Mouse (Mus musculus): ENCODE measurements around the gene Fancl.
"Not testable (repeated sequence)": the region's sequence is repeated elsewhere in the genome, so short reads cannot be mapped to it uniquely, and the experiment has no call there.

The Fancl gene

DNA sequence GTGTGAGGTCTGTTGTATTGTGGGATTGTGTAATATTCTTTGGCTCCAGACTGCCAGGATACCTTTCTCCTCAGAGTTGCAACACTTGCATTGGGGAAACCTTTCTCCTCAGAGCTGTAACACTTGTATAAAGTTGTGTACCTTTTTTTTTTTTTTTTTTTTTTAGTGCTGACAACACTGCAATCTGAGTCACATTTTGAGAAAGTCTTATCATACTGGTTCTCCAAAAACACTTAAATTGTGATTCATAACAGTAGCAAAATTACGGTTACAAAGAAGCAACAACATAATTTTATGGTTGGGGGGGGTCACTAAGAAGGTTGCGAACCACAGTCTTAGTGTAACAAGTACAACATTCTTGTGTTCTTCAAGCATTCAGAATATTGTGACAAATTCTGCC is at the start of gene Fancl:
Fancl (plus strand) TSS at position 165 of the 400 bp plus-strand sequence.
- DNase-seq, result no peak

DNA sequence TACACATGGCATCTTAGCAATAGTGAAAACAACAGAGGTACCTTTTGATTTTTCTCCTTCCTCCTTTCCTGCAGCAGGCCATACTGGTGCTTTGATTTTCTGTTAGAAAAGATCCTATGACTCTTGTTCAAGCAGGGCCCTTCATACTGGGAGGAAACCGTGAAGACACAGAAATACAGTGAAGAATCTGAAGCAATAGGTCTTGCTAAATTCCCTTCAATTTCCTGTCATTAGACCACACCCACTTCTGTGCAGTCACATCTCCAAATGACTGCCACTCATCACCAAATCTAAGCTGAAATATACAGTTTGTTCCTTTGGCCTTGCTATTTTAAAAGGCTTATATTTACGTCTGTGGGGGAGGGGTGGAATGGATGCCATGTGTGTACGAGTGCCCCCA is 49.1 kb upstream of the Fancl start:
- DNase-seq, result no peak

GRCm38 (mm10) chr11:26370176-26370575 is 15.8 kb upstream of the Fancl start:
- DNase-seq, result not testable (repeated sequence)

DNA sequence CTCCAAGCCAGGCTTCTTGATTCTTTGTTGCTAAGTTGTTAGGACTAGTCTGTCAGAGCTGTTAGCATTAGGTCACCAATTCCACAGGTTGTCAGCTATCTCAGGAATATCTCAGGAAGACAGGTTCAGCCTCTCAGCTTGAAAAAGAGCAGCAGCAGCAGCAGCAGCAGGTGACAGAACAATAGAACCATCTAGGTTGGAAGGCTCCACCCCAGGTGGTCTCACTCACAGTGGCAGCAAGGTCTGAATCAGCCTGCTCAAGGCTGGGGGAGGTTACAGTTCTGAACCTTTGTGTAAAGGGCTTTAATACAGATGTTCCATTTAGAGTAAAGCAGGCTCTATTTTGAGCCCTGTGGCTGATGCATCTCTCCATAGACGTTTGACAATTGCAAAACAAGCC is 14.0 kb upstream of the Fancl start:
- not testable (repeated sequence) for DNase-seq

DNA sequence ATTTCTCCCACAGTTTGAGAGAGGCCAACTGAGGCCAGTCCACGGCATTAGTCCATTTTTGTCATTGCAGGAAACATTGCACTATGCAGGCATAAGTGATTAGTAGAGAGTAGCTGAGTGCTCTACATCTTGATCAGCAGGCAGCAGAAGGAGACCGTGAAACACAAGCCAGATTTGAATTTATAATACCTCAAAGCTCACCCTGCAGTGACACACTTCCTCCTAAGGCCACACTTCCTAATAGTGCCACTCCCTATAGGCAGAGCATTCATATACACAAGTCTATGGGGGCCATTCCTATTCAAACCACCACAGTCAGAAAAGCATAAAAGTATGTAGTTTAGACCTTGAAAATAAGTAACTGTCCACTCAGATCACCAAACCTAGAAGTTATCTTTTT is 11.8 kb upstream of the Fancl start:
- no peak for DNase-seq

GRCm38 (mm10) chr11:26378074-26378473 is 7.9 kb upstream of the Fancl start:
- no peak for DNase-seq

- no peak for DNase-seq
Measured at GRCm38 (mm10) chr11:26381499-26381898, 4.4 kb upstream of the Fancl start.

- no peak for DNase-seq
Measured at GRCm38 (mm10) chr11:26386678-26387077, 743 bp downstream of the Fancl start.

DNA sequence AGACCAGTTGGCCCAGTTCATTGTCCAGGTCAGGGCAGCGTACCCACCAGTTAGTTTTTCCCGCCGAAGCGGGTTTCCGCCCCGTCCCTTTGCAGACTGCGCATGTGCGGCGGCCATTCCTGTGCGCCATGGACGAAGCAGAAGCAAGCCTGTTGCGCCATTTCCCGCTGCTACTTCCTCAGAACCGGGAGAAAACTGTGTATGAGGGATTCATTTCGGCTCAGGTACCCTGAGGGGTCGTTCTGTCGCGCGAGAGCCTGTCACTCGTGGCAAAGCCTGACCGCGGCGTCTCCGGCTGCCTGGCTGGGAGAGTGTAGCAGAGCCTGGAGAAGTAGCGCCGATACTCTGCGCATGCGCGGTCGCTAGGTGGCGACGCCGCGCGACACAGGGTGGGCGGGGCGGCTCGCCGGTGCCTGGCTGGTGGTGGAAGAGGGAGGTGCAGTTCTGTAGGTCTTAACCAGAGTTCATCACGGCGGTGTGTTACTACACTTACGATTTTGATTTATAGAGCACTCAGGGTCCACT is 1.2 kb downstream of the Fancl start:
- DNase-seq, result peak; percentile 93

DNA sequence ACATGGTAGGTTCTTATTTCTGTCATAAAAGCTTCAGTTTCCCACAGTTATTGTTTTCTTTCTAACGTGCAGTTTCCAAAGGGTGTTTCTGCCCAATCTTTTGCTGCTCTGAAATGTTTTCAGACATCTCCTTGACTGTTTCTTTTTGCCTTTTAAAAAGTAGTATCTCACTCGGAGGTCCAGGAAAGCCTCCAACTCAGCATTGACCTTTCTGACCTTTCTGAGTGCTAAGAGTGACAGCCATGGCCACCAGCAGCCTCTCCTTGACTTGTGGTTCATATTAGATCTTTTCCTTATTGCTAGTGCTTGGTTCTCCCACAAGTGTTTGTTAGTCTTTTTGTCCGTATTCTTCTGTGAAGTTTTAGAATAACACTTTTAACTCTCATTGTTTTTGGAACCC is 9.6 kb downstream of the Fancl start:
- no peak for DNase-seq

DNA sequence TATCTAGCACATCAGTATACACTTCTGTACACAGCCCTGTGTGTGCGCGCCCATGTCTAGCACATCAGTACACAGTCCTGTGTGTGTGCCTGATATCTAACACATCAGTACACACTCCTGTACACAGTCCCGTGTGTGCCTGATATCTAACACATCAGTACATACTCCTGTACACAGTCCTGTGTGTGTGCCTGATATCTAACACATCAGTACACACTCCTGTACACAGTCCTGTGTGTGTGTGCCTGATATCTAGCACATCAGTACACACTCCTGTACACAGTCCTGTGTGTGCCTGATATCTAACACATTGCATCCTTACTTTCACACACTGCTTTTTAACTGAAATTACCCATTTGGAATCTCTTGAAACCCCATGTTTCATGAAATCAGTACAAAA is 27.0 kb downstream of the Fancl start:
- DNase-seq, result no peak

DNA sequence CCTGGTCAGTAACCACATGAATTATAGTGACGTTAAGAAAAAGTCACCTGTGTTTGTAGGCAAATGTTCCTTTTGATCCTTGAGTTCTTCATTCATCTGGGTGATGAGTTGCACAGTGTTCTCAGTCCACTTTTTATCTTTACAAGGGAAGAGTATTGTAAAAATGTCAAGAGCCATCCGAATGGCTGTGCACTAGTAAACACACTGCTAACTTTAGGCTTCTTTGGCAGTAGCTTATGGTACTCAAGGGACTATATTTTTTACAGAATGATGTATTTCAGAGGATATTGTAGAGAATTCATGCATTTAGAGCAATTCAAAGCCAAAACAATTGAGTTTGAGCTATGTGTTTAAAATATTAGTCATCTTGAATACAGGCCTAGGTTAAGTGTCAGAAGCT is 35.5 kb downstream of the Fancl start:
- DNase-seq, result no peak

DNA sequence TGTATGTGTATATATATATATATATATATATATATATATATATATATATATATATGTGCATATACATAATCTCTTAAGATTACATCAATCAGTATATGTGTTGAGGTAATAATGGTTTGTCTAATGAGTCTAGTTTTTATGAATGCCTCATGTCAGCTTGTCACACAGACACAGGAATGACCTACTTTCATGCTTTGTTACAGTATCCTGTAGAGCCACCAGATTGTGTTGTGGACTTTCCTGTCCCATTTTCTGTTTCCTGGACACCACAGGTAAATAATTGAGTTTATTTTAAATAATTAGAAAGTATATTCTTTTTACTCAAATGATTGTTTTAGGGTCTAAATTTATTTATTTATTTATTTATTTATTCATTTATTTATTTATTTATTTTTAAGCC is 48.3 kb downstream of the Fancl start:
- DNase-seq, result no peak

DNA sequence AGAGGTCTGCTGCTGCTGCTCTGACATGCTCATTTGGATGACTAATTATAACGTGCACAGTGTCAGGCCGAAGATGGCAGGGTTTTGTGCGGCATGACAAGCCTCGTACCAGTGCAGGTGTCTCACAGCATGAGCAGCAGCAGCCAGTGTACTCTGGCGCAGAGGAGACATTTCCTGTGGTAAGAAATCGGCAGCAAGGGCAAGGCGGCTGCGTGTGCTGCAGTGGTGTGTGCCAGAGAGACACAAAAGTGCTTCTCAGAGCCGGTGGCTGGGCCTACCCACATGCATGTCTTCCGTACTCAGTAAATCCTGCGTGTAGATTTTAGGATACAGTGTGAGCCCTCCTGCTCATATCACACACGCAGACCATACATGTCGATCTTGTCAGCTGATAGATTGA is 51.9 kb downstream of the Fancl start:
- DNase-seq, result peak; percentile 30

GRCm38 (mm10) chr11:26441121-26441520 is 55.2 kb downstream of the Fancl start:
- no peak for DNase-seq

DNA sequence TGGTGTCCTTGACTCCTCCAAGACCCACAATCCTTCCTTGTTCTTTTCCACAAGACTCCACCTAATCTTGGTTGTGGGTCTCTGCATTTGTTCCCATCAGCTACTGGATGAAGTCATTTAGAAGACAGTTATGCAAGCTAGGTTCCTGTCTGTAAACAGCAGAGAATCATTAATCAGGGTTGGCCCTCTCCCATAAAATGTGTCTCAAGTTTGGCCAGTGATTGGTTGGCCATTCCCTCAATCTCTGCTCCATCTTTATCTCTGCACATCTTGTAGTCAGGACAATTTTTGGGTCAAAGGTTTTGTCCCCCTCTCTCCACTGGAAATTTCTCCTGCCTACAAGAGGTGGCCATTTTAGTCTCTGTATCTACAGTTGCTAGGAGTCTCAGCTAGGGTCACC is 58.4 kb downstream of the Fancl start:
- no peak for DNase-seq

GRCm38 (mm10) chr11:26449789-26450188 is 63.9 kb downstream of the Fancl start:
- DNase-seq, result no peak

DNA sequence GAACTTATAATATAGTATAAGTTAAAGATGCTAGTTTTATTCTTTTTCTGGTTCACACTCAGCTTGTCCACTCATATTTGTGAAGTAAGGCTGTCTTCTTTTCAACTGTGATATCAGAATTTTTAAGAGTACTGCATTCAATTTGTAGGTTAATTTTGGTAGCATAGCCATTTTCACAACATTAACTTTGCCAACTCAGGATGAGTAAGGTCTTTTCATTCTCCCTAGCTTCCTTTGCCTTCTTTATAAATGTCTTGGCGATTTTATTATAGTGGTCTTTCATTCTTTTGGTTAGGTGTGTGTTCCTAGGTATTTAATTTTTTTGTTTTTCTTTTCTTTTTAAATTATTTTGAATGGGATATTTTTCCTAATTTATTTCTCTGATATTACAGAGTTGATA is 64.7 kb downstream of the Fancl start:
- DNase-seq, result no peak

- DNase-seq, result no peak
Measured at GRCm38 (mm10) chr11:26451228-26451627, 65.3 kb downstream of the Fancl start.

DNA sequence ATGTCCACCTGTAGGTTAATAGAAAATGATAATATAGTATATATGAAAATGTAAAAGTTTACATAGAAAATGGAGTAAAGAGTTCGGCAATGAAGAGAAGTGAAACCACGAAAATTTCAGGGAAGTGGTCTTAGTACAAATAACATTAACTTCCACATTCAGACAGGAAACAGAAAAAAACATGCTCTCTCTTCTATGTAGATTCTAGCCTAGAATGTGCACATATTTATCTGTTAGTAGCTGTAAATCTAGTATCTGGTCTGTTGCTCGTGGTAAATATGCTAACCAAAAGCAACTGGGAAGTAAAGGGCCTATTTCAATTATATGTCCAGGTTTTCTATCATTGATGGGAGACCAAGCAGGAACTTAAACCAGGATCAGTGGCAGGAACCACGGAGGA is 66.8 kb downstream of the Fancl start:
- DNase-seq, result no peak

DNA sequence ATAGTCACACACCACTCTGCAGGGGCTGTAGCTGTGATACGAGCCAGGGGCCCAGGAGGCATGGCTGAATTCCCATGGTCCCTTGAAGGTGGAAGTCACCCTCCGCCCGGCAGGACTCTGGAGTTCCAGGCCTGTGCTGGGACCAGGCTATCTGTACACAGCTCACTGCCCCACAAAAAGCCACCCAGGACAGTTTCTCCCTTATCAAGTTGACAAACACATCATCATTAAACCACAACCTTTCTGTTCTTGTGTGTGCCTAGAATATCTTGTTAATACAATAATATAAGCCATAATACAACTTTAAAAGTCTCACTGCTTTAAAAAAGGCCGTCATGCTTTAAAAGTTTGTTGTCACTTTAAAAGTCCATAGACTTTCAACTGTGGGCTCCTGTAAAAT is 68.1 kb downstream of the Fancl start:
- DNase-seq, result no peak

GRCm38 (mm10) chr11:26477037-26477739 is 91.3 kb downstream of the Fancl start:
- no peak for DNase-seq

GRCm38 (mm10) chr11:26481691-26482242 is 95.8 kb downstream of the Fancl start:
- DNase-seq, result no peak

DNA sequence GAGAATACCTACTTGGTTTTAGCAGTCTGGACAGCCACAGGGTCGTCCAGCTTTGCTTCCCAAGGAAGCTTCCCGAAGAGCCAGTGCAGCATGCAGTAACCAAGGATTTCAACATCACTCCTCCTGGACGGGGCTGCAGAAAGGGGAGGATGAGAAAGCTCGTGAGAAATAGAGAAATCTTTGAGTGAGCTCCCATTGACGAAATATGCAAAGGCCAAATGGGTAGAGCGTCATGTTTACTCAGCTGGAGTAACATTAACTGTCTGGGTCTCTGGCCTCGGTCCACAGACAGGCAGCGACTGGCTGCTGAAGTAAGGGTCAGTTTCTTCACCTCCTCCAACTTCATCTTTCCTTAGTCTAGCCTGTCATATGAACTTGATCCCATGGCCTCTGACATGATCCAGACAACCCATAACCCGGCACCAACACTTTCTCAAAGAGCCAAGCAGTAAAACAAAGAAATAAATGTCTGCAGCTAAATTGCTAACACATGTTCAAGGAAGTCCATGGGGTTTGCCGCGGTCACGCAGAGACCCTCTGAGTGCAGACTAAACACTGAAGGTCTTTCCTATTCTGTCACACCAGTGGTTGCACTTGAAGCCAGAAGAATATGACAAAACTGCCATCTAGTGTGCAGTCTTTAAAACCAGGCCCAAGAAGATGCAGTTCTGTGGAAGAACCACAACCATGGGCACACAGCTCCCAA is 104.0 kb downstream of the Fancl start:
- DNase-seq, result peak; percentile 3

All from cerebellum, adult 8-10 months (tissue).